Mouse (Mus musculus): ENCODE measurements around the gene Ldhd. TPM values are rescaled to one million over a fixed set of nuclear protein-coding genes. Genes with fewer than 3 reads are reported as not detected.

Ldhd gene
- polyA plus RNA-seq (2012; rRNA removed) (0.77 and 1.1 TPM in 2 replicates), polyA plus RNA-seq (2014; fragmentation: Nextera tagmentation; extraction: Ambion mirVana) (0.35 and 0.74 TPM in 2 replicates)

- Histone ChIP-seq H3K9me3 (ENCODE audit: control insufficient read depth, low read length) (no peaks in the 10 kb centered on the region), H3K36me3 (ENCODE audit: control insufficient read depth, insufficient read depth, low read length) (peaks cover 19% of the 10 kb centered on the region), H3K4me1 (ENCODE audit: control insufficient read depth, insufficient read depth, low read length) (peaks cover 2% of the 10 kb centered on the region; the same call in 1 of the 2 replicates), H3K4me3 (replicated peaks; ENCODE audit: low read length) (peak within 1 kb of the TSS; percentile 34), H3K27me3 (ENCODE audit: control insufficient read depth, insufficient read depth, low read length) (no peaks in the 10 kb centered on the region), H3K27ac (replicated peaks; ENCODE audit: low read depth, low read length) (no peak within 1 kb of the TSS), H3K9ac (ENCODE audit: low read depth, low read length, severe bottlenecking) (peak within 1 kb of the TSS; percentile 38), H3K4me2 (replicated peaks; ENCODE audit: low read depth, low read length, severe bottlenecking) (peak within 1 kb of the TSS; percentile 48)
- TF ChIP-seq POLR2A (IDR thresholded peaks at IDR 0.05; ENCODE audit: borderline replicate concordance, extremely low read depth, insufficient read depth, insufficient read length): no peak
- 0 out of 2 replicates have a peak, but pooled peaks have one; percentile 31 for ATAC-seq (ENCODE audit: low FRiP score, low read depth)
- no peak for DNase-seq (ENCODE audit: low spot score)
- 21% methylated on average over 13 of the region's 13 CpGs for WGBS
These were observed at the start of gene Ldhd for GRCm38 (mm10) chr8:111630105-111630521. TSS of gene Ldhd (minus strand) at chr8:111630374.

- no peak overlapping the region for H3K4me3 ChIP-seq (replicated peaks; ENCODE audit: low read length)
- ATAC-seq (ENCODE audit: low FRiP score, low read depth): no peak
- H3K4me1 ChIP-seq (ENCODE audit: control insufficient read depth, insufficient read depth, low read length): no peaks in the 10 kb centered on the region
- TF ChIP-seq POLR2A (IDR thresholded peaks at IDR 0.05; ENCODE audit: borderline replicate concordance, extremely low read depth, insufficient read depth, insufficient read length): no peak
- no peak overlapping the region for H3K9ac ChIP-seq (ENCODE audit: low read depth, low read length, severe bottlenecking)
- H3K4me2 ChIP-seq (replicated peaks; ENCODE audit: low read depth, low read length, severe bottlenecking): no peak overlapping the region
- H3K9me3 ChIP-seq (ENCODE audit: control insufficient read depth, low read length): peaks cover 4% of the 10 kb centered on the region; the same call in 1 of the 2 replicates
- no peaks in the 10 kb centered on the region for H3K36me3 ChIP-seq (ENCODE audit: control insufficient read depth, insufficient read depth, low read length)
- no peak for DNase-seq (ENCODE audit: low spot score)
- no peaks in the 10 kb centered on the region for H3K27me3 ChIP-seq (ENCODE audit: control insufficient read depth, insufficient read depth, low read length)
- no peak overlapping the region for H3K27ac ChIP-seq (replicated peaks; ENCODE audit: low read depth, low read length)
- WGBS: 87% methylated on average over 7 of the region's 7 CpGs
These were observed 48.7 kb upstream of the Ldhd start for GRCm38 (mm10) chr8:111678848-111679247.

GRCm38 (mm10) chr8:111678111-111678510, 47.9 kb upstream of the Ldhd start:
- Histone ChIP-seq H3K36me3 (ENCODE audit: control insufficient read depth, insufficient read depth, low read length) (0 out of 2 replicates have a peak, but pooled peaks cover under 1% of the 10 kb centered on the region), H3K4me1 (ENCODE audit: control insufficient read depth, insufficient read depth, low read length) (no peaks in the 10 kb centered on the region), H3K4me2 (replicated peaks; ENCODE audit: low read depth, low read length, severe bottlenecking) (no peak overlapping the region), H3K27ac (replicated peaks; ENCODE audit: low read depth, low read length) (no peak overlapping the region), H3K9ac (ENCODE audit: low read depth, low read length, severe bottlenecking) (no peak overlapping the region), H3K27me3 (ENCODE audit: control insufficient read depth, insufficient read depth, low read length) (no peaks in the 10 kb centered on the region), H3K4me3 (replicated peaks; ENCODE audit: low read length) (no peak overlapping the region), H3K9me3 (ENCODE audit: control insufficient read depth, low read length) (peaks cover 4% of the 10 kb centered on the region; the same call in 1 of the 2 replicates)
- DNase-seq (ENCODE audit: low spot score): peak; percentile 82
- 20% methylated on average over 3 of the region's 3 CpGs for WGBS
- TF ChIP-seq POLR2A (IDR thresholded peaks at IDR 0.05; ENCODE audit: borderline replicate concordance, extremely low read depth, insufficient read depth, insufficient read length): 0 out of 2 replicates have a peak, but pooled peaks have one; percentile 20
- peak; percentile 58 for ATAC-seq (ENCODE audit: low FRiP score, low read depth)

GRCm38 (mm10) chr8:111676237-111676636, 46.1 kb upstream of the Ldhd start:
- Histone ChIP-seq H3K9me3 (ENCODE audit: control insufficient read depth, low read length) (peaks cover 4% of the 10 kb centered on the region; the same call in 1 of the 2 replicates), H3K4me2 (replicated peaks; ENCODE audit: low read depth, low read length, severe bottlenecking) (no peak overlapping the region), H3K27ac (replicated peaks; ENCODE audit: low read depth, low read length) (no peak overlapping the region), H3K36me3 (ENCODE audit: control insufficient read depth, insufficient read depth, low read length) (peaks cover 13% of the 10 kb centered on the region; the same call in 1 of the 2 replicates), H3K4me1 (ENCODE audit: control insufficient read depth, insufficient read depth, low read length) (no peaks in the 10 kb centered on the region), H3K27me3 (ENCODE audit: control insufficient read depth, insufficient read depth, low read length) (no peaks in the 10 kb centered on the region), H3K9ac (ENCODE audit: low read depth, low read length, severe bottlenecking) (no peak overlapping the region), H3K4me3 (replicated peaks; ENCODE audit: low read length) (no peak overlapping the region)
- WGBS: 72% methylated on average over 8 of the region's 8 CpGs
- no peak for ATAC-seq (ENCODE audit: low FRiP score, low read depth)
- no peak for TF ChIP-seq POLR2A (IDR thresholded peaks at IDR 0.05; ENCODE audit: borderline replicate concordance, extremely low read depth, insufficient read depth, insufficient read length)
- DNase-seq (ENCODE audit: low spot score): no peak

- no peak overlapping the region for H3K9ac ChIP-seq (ENCODE audit: low read depth, low read length, severe bottlenecking)
- no peak overlapping the region for H3K4me3 ChIP-seq (replicated peaks; ENCODE audit: low read length)
- H3K4me1 ChIP-seq (ENCODE audit: control insufficient read depth, insufficient read depth, low read length): no peaks in the 10 kb centered on the region
- ATAC-seq (ENCODE audit: low FRiP score, low read depth): no peak
- 92% methylated on average over 2 of the region's 2 CpGs for WGBS
- no peak overlapping the region for H3K27ac ChIP-seq (replicated peaks; ENCODE audit: low read depth, low read length)
- no peak for TF ChIP-seq POLR2A (IDR thresholded peaks at IDR 0.05; ENCODE audit: borderline replicate concordance, extremely low read depth, insufficient read depth, insufficient read length)
- H3K27me3 ChIP-seq (ENCODE audit: control insufficient read depth, insufficient read depth, low read length): no peaks in the 10 kb centered on the region
- peaks cover 46% of the 10 kb centered on the region for H3K36me3 ChIP-seq (ENCODE audit: control insufficient read depth, insufficient read depth, low read length)
- no peak for DNase-seq (ENCODE audit: low spot score)
- no peaks in the 10 kb centered on the region for H3K9me3 ChIP-seq (ENCODE audit: control insufficient read depth, low read length)
- no peak overlapping the region for H3K4me2 ChIP-seq (replicated peaks; ENCODE audit: low read depth, low read length, severe bottlenecking)
These were observed 36.6 kb upstream of the Ldhd start for GRCm38 (mm10) chr8:111666751-111667150.
